Mouse (Mus musculus): ENCODE data around the gene Acsl5.

DNA sequence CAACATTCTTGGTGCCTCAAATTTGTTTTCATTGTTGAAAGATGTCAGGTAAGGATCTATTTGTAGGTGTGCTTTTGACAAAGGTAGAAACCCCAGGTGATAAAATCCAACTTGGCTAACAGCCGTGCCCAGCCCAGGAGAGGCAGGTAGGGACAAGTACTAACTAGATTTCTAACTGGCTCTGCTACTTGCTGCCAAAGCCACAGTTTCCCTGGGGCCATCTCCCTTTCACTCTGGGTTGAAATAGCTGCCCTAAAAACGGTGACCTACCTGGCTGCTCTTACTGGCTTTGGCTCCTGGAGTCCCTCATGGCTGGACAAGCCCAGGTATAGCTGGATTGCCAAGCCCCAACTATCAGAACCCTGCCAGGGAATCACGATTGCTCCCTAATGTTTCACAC lies 15.0 kb downstream of the Acsl5 start:
- TF ChIP-seq CTCF (IDR thresholded peaks at IDR 0.05) (no peak), EP300 (IDR thresholded peaks at IDR 0.05) (no peak)
